Mouse (Mus musculus) cerebellum, adult 2 months (tissue): ENCODE results near the gene Klb.

ENCODE experiments used
- CTCF ChIP-seq: fragments of 200-500 bp; IDR thresholded peaks from 2 replicates; pipeline ENCODE4 v1.5.1; 2011; ENCODE audit warnings: low read depth, mild to moderate bottlenecking, control low read depth, low read length, moderate library complexity, borderline replicate concordance; ENCODE audit not compliant: insufficient read depth
- POLR2A ChIP-seq: fragments of 200-500 bp; IDR thresholded peaks from 2 replicates; pipeline ENCODE4 v1.6.1; 2011; ENCODE audit warnings: low read length, control low read depth, borderline replicate concordance; ENCODE audit not compliant: insufficient read depth

DNA sequence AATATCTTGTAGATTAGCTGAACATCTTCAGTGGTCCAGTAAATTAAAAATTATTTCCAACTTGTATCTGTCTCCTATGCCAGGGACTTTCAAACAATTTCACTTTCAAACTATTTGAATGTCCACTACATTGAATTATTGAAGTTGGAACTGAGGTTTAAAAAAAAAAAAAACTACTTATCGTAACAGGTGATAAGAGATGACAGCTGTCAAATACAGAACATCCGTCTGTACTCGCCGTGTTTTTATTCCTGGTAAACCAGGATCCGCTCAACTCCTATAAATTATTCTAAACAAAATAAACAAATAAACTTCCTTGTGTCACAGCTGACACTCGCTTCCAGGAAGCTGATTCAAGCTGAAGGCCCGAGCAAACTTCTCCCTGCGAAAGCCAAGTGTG lies 13.3 kb upstream of the Klb start:
- TF ChIP-seq CTCF (no peak), POLR2A (no peak)
